In genomic region chr6:40784378-40784777, GRCm38 (mm10) we compare ENCODE assay signal across 27 mouse cellular contexts.
A peak's percentile ranks its signal among the peaks of the same experiment; 100 is the strongest.
DNase-seq lines count a peak whose midpoint lies in the region; ATAC-seq lines count a peak whose summit lies in the region.
"Had no signal": no experiment of that assay in that cellular context is flagged by ENCODE, and none has a peak within 500 bp of the region (broad histone marks: within the 10 kb centered on the region; RNA-seq: fewer than 3 reads in every experiment).

No protein-coding gene starts in this region.

- DNase-seq in adrenal gland, adult 2 months = peak; percentile 4
- no peak for DNase-seq in adrenal gland, postnatal 36 days
- DNase-seq in large intestine, adult 2 months (ENCODE audit: low read depth, low spot score) = peak; percentile 88
- no peak for DNase-seq in thymus, postnatal 10 days (ENCODE audit: low spot score in 2 of 2)
- no peak for DNase-seq in gastrocnemius, postnatal 4 days (ENCODE audit: low spot score in 2 of 2)
- DNase-seq: adrenal gland, postnatal 10 days; B cell, adult 2 months; cerebellum, adult 11-12 months; cerebellum, adult 2 months; cerebellum, adult 9-10 months; cerebellum, postnatal 10 days; cerebellum, postnatal 25 days; embryo, embryonic 11 days had no signal

- no peaks in the 10 kb centered on the region for H3K27me3 ChIP-seq in intestine, embryonic 16.5 days (replicated peaks; ENCODE audit: control insufficient read depth, insufficient read depth, low read length)
- no peaks in the 10 kb centered on the region for H3K27me3 ChIP-seq in kidney, embryonic 16.5 days (ENCODE audit: insufficient read depth, low read length)
- H3K27me3 ChIP-seq: CH12.LX; embryonic facial prominence, embryonic 13.5 days; embryonic facial prominence, embryonic 15.5 days; forebrain, embryonic 12.5 days had no signal

- H3K4me2 ChIP-seq in intestine, embryonic 16.5 days (ENCODE audit: low read depth, low read length) = no peak overlapping the region
- no peak overlapping the region for H3K4me2 ChIP-seq in kidney, embryonic 16.5 days (replicated peaks; ENCODE audit: low read depth, low read length)
- H3K4me2 ChIP-seq: embryonic facial prominence, embryonic 13.5 days; embryonic facial prominence, embryonic 15.5 days; forebrain, embryonic 12.5 days had no signal

- H3K27ac ChIP-seq in intestine, embryonic 16.5 days (ENCODE audit: low read length) = peak overlapping the region; percentile 91
- H3K27ac ChIP-seq in kidney, embryonic 16.5 days (ENCODE audit: low read length) = no peak overlapping the region
- H3K27ac ChIP-seq: embryonic facial prominence, embryonic 13.5 days; embryonic facial prominence, embryonic 15.5 days; forebrain, embryonic 10.5 days; forebrain, embryonic 12.5 days had no signal

- no peaks in the 10 kb centered on the region for H3K36me3 ChIP-seq in intestine, embryonic 16.5 days (ENCODE audit: control insufficient read depth, insufficient read depth, low read length)
- no peaks in the 10 kb centered on the region for H3K36me3 ChIP-seq in kidney, embryonic 16.5 days (ENCODE audit: insufficient read depth, low read length)
- H3K36me3 ChIP-seq: embryonic facial prominence, embryonic 13.5 days; embryonic facial prominence, embryonic 15.5 days; forebrain, embryonic 10.5 days; forebrain, embryonic 12.5 days; G1E had no signal

- 61% methylated on average over 3 of the region's 3 CpGs for WGBS in intestine, embryonic 16.5 days
- WGBS in large intestine, adult 2 months = 31% methylated on average over 3 of the region's 3 CpGs
- WGBS in kidney, embryonic 16.5 days = 83% methylated on average over 3 of the region's 3 CpGs

- no peak overlapping the region for H3K9ac ChIP-seq in intestine, embryonic 16.5 days (ENCODE audit: low read depth, low read length)
- no peak overlapping the region for H3K9ac ChIP-seq in kidney, embryonic 16.5 days (replicated peaks; ENCODE audit: low read length)
- H3K9ac ChIP-seq: embryonic facial prominence, embryonic 13.5 days; embryonic facial prominence, embryonic 15.5 days; forebrain, embryonic 12.5 days had no signal

- no peaks in the 10 kb centered on the region for H3K9me3 ChIP-seq in intestine, embryonic 16.5 days (ENCODE audit: control insufficient read depth, low read length)
- H3K9me3 ChIP-seq in kidney, embryonic 16.5 days (ENCODE audit: low read length) = no peaks in the 10 kb centered on the region
- H3K9me3 ChIP-seq: embryonic facial prominence, embryonic 13.5 days; embryonic facial prominence, embryonic 15.5 days; forebrain, embryonic 10.5 days; forebrain, embryonic 12.5 days; G1E had no signal

- no peak overlapping the region for H3K4me3 ChIP-seq in intestine, embryonic 16.5 days (ENCODE audit: low read length)
- H3K4me3 ChIP-seq in kidney, embryonic 16.5 days (ENCODE audit: low read length) = no peak overlapping the region
- H3K4me3 ChIP-seq: embryonic facial prominence, embryonic 13.5 days; embryonic facial prominence, embryonic 15.5 days; erythroblast, embryonic 14.5 days; forebrain, embryonic 10.5 days; forebrain, embryonic 12.5 days had no signal

- ATAC-seq in intestine, embryonic 16.5 days = peak; percentile 88
- ATAC-seq in kidney, embryonic 16.5 days (ENCODE audit: low FRiP score, low TSS enrichment) = no peak
- ATAC-seq: activated CD4-positive, CD25-positive, alpha-beta regulatory T cell, adult 4 months; CD4-positive, CD25-positive, alpha-beta regulatory T cell, adult 4 months; forebrain, embryonic 14.5 days; forebrain, embryonic 16.5 days; Patski had no signal

- H3K4me1 ChIP-seq in intestine, embryonic 16.5 days (ENCODE audit: control insufficient read depth, insufficient read depth, low read length) = no peaks in the 10 kb centered on the region
- H3K4me1 ChIP-seq in kidney, embryonic 16.5 days (ENCODE audit: insufficient read depth, low read length) = no peaks in the 10 kb centered on the region
- H3K4me1 ChIP-seq: embryonic facial prominence, embryonic 13.5 days; embryonic facial prominence, embryonic 15.5 days; forebrain, embryonic 10.5 days; forebrain, embryonic 12.5 days had no signal

Comparison
In these comparisons a context has a peak if more than half of its experiments do, and no peak if none do; other contexts are left out.
1. DNase-seq: peak in adrenal gland, adult 2 months (single experiment) and large intestine, adult 2 months (single experiment); none in adrenal gland, postnatal 36 days (0 of 2), thymus, postnatal 10 days (0 of 2) and gastrocnemius, postnatal 4 days (0 of 2).